Mouse (Mus musculus) liver, embryonic 14.5 days (tissue): Measurements from ENCODE around the gene Tbc1d9. TPM values are rescaled to one million over a fixed set of nuclear protein-coding genes. Genes with fewer than 3 reads are reported as not detected.

ENCODE experiments used
- ATAC-seq: fragments of 200-750 bp; cut with Nextera tagmentation; 2 replicates; pipeline ENCODE4 v1.8.0; 2017; ENCODE audit warnings: moderate number of reproducible peaks, mild to moderate bottlenecking, moderate library complexity; ENCODE audit not compliant: insufficient read depth
- DNase-seq, 3 experiments: peaks; one replicate each; pipeline ENCODE4 v3.0.0-alpha.2; 2012 to 2013; ENCODE audit warnings: low read depth in 3 of 3, low spot score in 3 of 3
- H3K27ac ChIP-seq: fragments of 300-500 bp; sonication (generic); 2 replicates; pipeline ENCODE4 v1.5.1; 2014; ENCODE audit warnings: moderate library complexity, mild to moderate bottlenecking, control low read depth, inconsistent platforms
- H3K27me3 ChIP-seq: fragments of 300-500 bp; sonication (generic); 2 replicates; pipeline ENCODE4 v1.6.1; 2014; ENCODE audit warnings: mild to moderate bottlenecking, low read length, moderate library complexity; ENCODE audit not compliant: control insufficient read depth, insufficient read depth
- H3K36me3 ChIP-seq: fragments of 300-500 bp; sonication (generic); replicated peaks from 2 replicates; pipeline ENCODE4 v1.6.1; 2014; ENCODE audit warnings: low read depth; ENCODE audit not compliant: control insufficient read depth, insufficient read depth
- H3K4me1 ChIP-seq, 2 experiments: fragments of 200-500 bp in 1 of 2; fragments of 300-500 bp in 1 of 2; sonication (generic) in 1 of 2; replicated peaks; 2 replicates each; pipeline ENCODE4 v1.6.1; 2012 to 2014; ENCODE audit warnings: antibody characterized with exemption in 1 of 2, inconsistent platforms in 1 of 2, low read length in 1 of 2; ENCODE audit not compliant: control insufficient read depth in 2 of 2, insufficient read depth in 2 of 2
- H3K4me2 ChIP-seq: fragments of 300-500 bp; sonication (generic); 2 replicates; pipeline ENCODE4 v1.6.1; 2014; ENCODE audit warnings: low read depth, mild to moderate bottlenecking, control low read depth, moderate library complexity
- H3K4me3 ChIP-seq, 2 experiments: fragments of 200-500 bp in 1 of 2; fragments of 300-500 bp in 1 of 2; sonication (generic) in 1 of 2; 2 replicates each; pipeline ENCODE4 v1.5.1; 2012 to 2014; ENCODE audit warnings: low read depth in 2 of 2, low read length in 2 of 2, mild to moderate bottlenecking in 2 of 2, control low read depth in 1 of 2, inconsistent platforms in 1 of 2, moderate library complexity in 1 of 2; ENCODE audit not compliant: insufficient read depth in 1 of 2
- H3K9ac ChIP-seq: fragments of 300-500 bp; sonication (generic); replicated peaks from 2 replicates; pipeline ENCODE4 v1.6.1; 2014; ENCODE audit warnings: mild to moderate bottlenecking, control low read depth, moderate library complexity
- H3K9me3 ChIP-seq: fragments of 300-500 bp; sonication (generic); 2 replicates; pipeline ENCODE4 v1.6.1; 2016; ENCODE audit warnings: low read length, mixed read lengths; ENCODE audit not compliant: control insufficient read depth
- CTCF ChIP-seq: IDR thresholded peaks from 2 replicates; pipeline ENCODE4 v1.5.1; 2016; ENCODE audit warnings: antibody characterized with exemption, low read depth, control low read depth
- EP300 ChIP-seq: IDR thresholded peaks from 2 replicates; pipeline ENCODE4 v1.6.1; 2016; ENCODE audit warnings: antibody characterized with exemption, low read depth
- WGBS: fragments of 180-500 bp; shearing (Covaris S2); extraction: QIAGEN DNeasy Blood & Tissue Kit; methylation state at CpG from one replicate; pipeline ENCODE4 v1.1.7; 2014; ENCODE audit not compliant: insufficient replicate concordance; 5-methylcytosine and 5-hydroxymethylcytosine counted together
- polyA plus RNA-seq, 2 experiments: library from polyadenylated mRNA; depleted of rRNA in 1 of 2; stranded (reverse) in 1 of 2; unstranded in 1 of 2; fragments of >200 nt; fragmentation: Nextera tagmentation in 1 of 2; extraction: Ambion mirVana in 1 of 2; gene quantifications; 2 replicates each; pipeline versions ENCODE4 v1.2.1 to v1.2.3; 2012 to 2014

Gene Tbc1d9
- polyA plus RNA-seq, 2 experiments: 0.43 to 1.1 TPM

DNA sequence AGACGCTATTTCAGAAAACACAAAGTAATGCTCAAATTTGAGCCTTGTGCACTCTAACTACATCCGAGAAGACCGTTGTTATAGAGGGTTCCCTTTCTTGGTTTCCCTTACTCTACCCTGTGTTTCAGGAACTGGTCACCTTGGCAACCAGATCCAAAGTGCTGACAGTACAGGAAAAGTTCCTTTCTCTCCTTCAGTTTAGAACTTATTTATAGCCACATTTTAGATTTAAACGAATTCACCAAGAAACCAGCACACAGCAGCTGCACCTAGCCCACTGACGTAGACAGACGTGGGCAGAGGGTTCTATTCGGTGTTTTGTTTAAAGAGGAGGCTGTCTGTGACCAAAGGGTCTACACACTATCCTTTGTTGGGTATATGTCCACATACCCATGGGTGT is 79.0 kb downstream of the Tbc1d9 start:
- WGBS: 55% methylated on average over 7 of the region's 7 CpGs
- DNase-seq (no peak), ATAC-seq (no peak)
- Histone ChIP-seq H3K27ac (no peak overlapping the region), H3K36me3 (no peaks in the 10 kb centered on the region), H3K9ac (no peak overlapping the region), H3K9me3 (no peaks in the 10 kb centered on the region), H3K4me3 (no peak overlapping the region), H3K4me2 (no peak overlapping the region), H3K27me3 (no peaks in the 10 kb centered on the region), H3K4me1 (peaks cover 0 to 3% of the 10 kb centered on the region in 2 experiments; a peak in 2 of 4 replicates)
- TF ChIP-seq EP300 (no peak), CTCF (no peak)

- 76% methylated on average over 6 of the region's 6 CpGs for WGBS
- DNase-seq (no peak), ATAC-seq (no peak)
- Histone ChIP-seq H3K4me3 (no peak overlapping the region), H3K27me3 (no peaks in the 10 kb centered on the region), H3K36me3 (no peaks in the 10 kb centered on the region), H3K9me3 (no peaks in the 10 kb centered on the region), H3K4me1 (no peaks in the 10 kb centered on the region), H3K9ac (no peak overlapping the region), H3K4me2 (no peak overlapping the region), H3K27ac (no peak overlapping the region)
- no peak for TF ChIP-seq CTCF
- no peak for TF ChIP-seq EP300
Measured at GRCm38 (mm10) chr8:83250858-83251257, 85.7 kb downstream of the Tbc1d9 start.

DNA sequence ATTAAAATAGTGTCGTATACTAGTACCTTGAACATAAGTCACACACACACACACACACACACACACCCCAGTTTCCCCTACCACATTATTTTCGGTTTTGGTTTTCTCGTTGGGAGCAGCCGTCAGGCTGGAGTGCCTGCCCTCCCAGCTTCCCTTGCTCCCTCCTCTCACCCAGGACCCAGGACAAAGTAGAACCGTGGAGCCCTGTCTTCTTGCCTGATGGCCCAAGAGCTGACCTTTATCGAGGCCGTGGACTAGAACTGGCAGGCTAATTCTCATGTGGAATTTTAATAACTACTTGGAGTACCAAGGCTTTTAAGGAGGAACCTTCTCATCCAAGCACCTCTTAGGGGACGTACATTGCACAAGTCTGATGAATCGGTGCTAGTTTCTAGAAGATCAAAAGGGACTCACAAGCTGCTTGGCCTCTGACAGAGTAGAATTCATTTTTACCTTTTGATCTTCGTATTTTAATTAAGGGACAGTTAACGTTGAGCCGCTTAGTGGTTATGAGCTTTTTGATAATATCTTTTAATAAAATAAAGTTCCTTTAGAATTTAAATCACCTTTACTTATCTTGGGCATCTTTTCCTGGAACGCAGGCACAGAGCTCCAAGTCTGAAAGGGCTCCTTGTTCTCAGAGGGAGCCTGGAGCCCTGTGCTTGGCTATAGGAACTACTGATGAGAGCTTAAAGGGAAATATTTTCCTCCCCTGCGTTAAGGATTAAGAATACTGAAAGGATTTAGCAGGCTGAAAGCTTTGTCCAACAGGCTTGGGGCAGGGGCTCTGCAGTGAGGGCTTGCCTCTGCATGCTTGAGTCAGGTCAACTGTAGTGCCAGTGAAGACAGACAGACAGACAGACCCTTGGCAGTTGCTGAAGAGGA is 86.5 kb downstream of the Tbc1d9 start:
- WGBS: 69% methylated on average over 14 of the region's 14 CpGs
- Histone ChIP-seq H3K4me3 (no peak overlapping the region), H3K9me3 (no peaks in the 10 kb centered on the region), H3K27me3 (no peaks in the 10 kb centered on the region), H3K4me2 (no peak overlapping the region), H3K27ac (no peak overlapping the region), H3K9ac (no peak overlapping the region), H3K4me1 (no peaks in the 10 kb centered on the region), H3K36me3 (no peaks in the 10 kb centered on the region)
- DNase-seq (no peak), ATAC-seq (no peak)
- TF ChIP-seq EP300: no peak
- TF ChIP-seq CTCF: no peak

DNA sequence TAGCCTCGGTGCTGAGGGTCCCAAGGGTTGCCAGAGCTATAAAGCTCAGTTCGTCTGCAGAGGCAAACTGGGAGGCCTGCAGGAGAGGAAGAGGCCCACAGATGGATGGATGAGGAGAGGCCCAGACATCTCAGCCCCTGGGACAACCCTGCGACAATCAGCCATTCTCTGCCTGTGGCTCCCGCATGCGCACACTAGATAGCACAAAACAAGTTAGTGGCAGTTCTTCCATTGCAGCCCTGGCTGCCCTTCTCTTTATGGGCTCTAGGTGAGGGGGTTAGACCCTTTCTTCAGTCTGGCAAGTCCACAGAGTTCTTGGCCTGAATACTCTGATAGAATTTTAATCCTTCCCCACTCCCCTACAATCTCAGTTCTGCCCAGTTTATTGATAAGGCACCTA is 87.6 kb downstream of the Tbc1d9 start:
- Histone ChIP-seq H3K4me1 (no peaks in the 10 kb centered on the region), H3K4me2 (no peak overlapping the region), H3K9me3 (no peaks in the 10 kb centered on the region), H3K36me3 (no peaks in the 10 kb centered on the region), H3K9ac (no peak overlapping the region), H3K27me3 (no peaks in the 10 kb centered on the region), H3K27ac (no peak overlapping the region), H3K4me3 (no peak overlapping the region)
- no peak for TF ChIP-seq EP300
- no peak for TF ChIP-seq CTCF
- 48% methylated on average over 5 of the region's 5 CpGs for WGBS
- no peak for DNase-seq
- no peak for ATAC-seq

- 61% methylated on average over 5 of the region's 5 CpGs for WGBS
- H3K4me3 ChIP-seq: no peak overlapping the region
- H3K27me3 ChIP-seq: no peaks in the 10 kb centered on the region
- H3K4me2 ChIP-seq: no peak overlapping the region
- no peak for DNase-seq
- no peaks in the 10 kb centered on the region for H3K9me3 ChIP-seq
- no peak for TF ChIP-seq EP300
- no peak for TF ChIP-seq CTCF
- ATAC-seq: no peak
- H3K4me1 ChIP-seq: no peaks in the 10 kb centered on the region
- H3K36me3 ChIP-seq: no peaks in the 10 kb centered on the region
- H3K27ac ChIP-seq: no peak overlapping the region
- no peak overlapping the region for H3K9ac ChIP-seq
Measured at GRCm38 (mm10) chr8:83257631-83258030, 92.5 kb downstream of the Tbc1d9 start.
